Mouse (Mus musculus): ENCODE data around the gene Hoxa10. TPM values are rescaled to one million over a fixed set of nuclear protein-coding genes. Genes with fewer than 3 reads are reported as not detected.

Gene Hoxa10
- polyA plus RNA-seq, 1 experiment from 2014 or later, result not detected

DNA sequence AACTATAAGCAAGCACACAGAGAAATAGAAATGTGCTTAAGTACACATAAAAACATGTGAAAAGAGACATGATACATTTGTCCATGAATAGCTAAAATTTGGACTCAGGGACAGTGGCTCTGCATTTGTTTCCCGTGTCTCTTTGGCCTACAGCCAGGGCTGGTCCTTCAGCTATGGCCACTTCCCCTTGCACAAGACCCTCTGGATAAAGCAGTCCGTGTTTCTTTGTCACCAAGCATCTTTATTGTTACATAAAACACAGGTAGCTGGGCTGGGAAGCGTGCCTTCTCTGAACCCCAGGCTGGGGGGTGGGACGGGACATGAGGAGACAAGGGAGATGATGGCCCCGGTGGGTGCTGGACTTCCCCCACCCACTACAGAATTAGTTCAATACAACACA is 26.4 kb downstream of the Hoxa10 start:
- Histone ChIP-seq H3K4me3 (ENCODE audit: low read depth, low read length) (no peak overlapping the region), H3K4me2 (replicated peaks; ENCODE audit: low read depth, low read length) (peak overlapping the region; percentile 35; the same call in 1 of the 2 replicates), H3K27ac (ENCODE audit: low read length) (no peak overlapping the region), H3K36me3 (ENCODE audit: control insufficient read depth, insufficient read depth, low read length) (no peaks in the 10 kb centered on the region), H3K27me3 (ENCODE audit: control insufficient read depth, insufficient read depth, low read length) (peaks cover 51% of the 10 kb centered on the region), H3K9ac (replicated peaks; ENCODE audit: low read depth, low read length) (no peak overlapping the region), H3K9me3 (ENCODE audit: control insufficient read depth, low read depth, low read length) (no peaks in the 10 kb centered on the region), H3K4me1 (ENCODE audit: control insufficient read depth, insufficient read depth, low read length) (0 out of 2 replicates have a peak, but pooled peaks cover 4% of the 10 kb centered on the region)
- no peak for ATAC-seq (ENCODE audit: insufficient number of reproducible peaks, insufficient read depth, low FRiP score, low read depth)
- WGBS, result 21% methylated on average over 5 of the region's 5 CpGs

GRCm38 (mm10) chr6:52213119-52213986 is 27.3 kb downstream of the Hoxa10 start, which contains the start of the genes Hoxa3 and Gm28308:
Gene Hoxa3 (minus strand): TSS chr6:52213336.
Gene Gm28308 (minus strand): TSS chr6:52213339.
- 0 out of 2 replicates have a peak, but pooled peaks have one; percentile 29 for ATAC-seq (ENCODE audit: insufficient number of reproducible peaks, insufficient read depth, low FRiP score, low read depth)

DNA sequence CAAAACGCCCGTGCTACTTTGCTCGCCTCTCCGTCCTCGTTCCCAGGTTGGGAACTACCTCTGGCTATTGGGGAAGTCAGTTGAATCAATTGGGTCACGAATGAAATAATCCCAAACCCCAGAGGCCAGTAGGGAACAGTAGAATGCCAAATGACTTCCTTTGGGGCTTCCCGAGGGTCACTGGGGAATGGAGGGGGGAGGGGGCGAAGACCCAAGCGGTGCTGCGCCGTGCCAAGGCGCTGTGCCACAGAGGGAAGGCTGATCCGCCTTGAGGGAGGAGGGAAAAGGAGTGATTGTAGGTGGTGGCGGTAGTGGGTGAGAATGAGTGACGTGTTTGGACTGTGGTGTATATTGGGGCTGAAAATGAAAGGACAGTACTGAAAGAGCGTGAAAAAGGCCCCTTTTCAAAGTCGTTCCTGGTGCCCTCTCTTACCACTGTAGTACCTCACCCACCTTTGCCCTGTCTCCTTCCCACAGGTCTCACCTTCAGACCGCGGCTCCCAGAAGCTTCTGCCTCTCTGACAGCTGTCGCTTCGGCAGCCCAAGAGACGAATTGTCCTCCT is 28.0 kb downstream of the Hoxa10 start:
- peak overlapping the region; percentile 78 for H3K4me2 ChIP-seq (replicated peaks; ENCODE audit: low read depth, low read length)
- no peak for ATAC-seq (ENCODE audit: insufficient number of reproducible peaks, insufficient read depth, low FRiP score, low read depth)
- H3K27me3 ChIP-seq (ENCODE audit: control insufficient read depth, insufficient read depth, low read length), result peaks cover 36% of the 10 kb centered on the region
- peak overlapping the region; percentile 47 for H3K4me3 ChIP-seq (ENCODE audit: low read depth, low read length)
- 3% methylated on average over 22 of the region's 22 CpGs for WGBS
- peak overlapping the region; percentile 84 for H3K27ac ChIP-seq (ENCODE audit: low read length)
- H3K9ac ChIP-seq (replicated peaks; ENCODE audit: low read depth, low read length), result peak overlapping the region; percentile 62
- 0 out of 2 replicates have a peak, but pooled peaks cover 2% of the 10 kb centered on the region for H3K4me1 ChIP-seq (ENCODE audit: control insufficient read depth, insufficient read depth, low read length)
- H3K36me3 ChIP-seq (ENCODE audit: control insufficient read depth, insufficient read depth, low read length), result no peaks in the 10 kb centered on the region
- H3K9me3 ChIP-seq (ENCODE audit: control insufficient read depth, low read depth, low read length), result no peaks in the 10 kb centered on the region

More at GRCm38 (mm10) chr6:52213119-52213986, 27.3 kb downstream of the Hoxa10 start, which contains the start of the genes Hoxa3 and Gm28308:
- peak within 1 kb of the TSS; percentile 78 for H3K4me2 ChIP-seq (replicated peaks; ENCODE audit: low read depth, low read length)
- peaks cover 42% of the 10 kb centered on the region for H3K27me3 ChIP-seq (ENCODE audit: control insufficient read depth, insufficient read depth, low read length)
- H3K9ac ChIP-seq (replicated peaks; ENCODE audit: low read depth, low read length), result peak within 1 kb of the TSS; percentile 62
- H3K27ac ChIP-seq (ENCODE audit: low read length), result peak within 1 kb of the TSS; percentile 84
- H3K4me3 ChIP-seq (ENCODE audit: low read depth, low read length), result peak within 1 kb of the TSS; percentile 47
- H3K36me3 ChIP-seq (ENCODE audit: control insufficient read depth, insufficient read depth, low read length), result no peaks in the 10 kb centered on the region
- 4% methylated on average over 38 of the region's 38 CpGs for WGBS
- H3K9me3 ChIP-seq (ENCODE audit: control insufficient read depth, low read depth, low read length), result no peaks in the 10 kb centered on the region
- H3K4me1 ChIP-seq (ENCODE audit: control insufficient read depth, insufficient read depth, low read length), result 0 out of 2 replicates have a peak, but pooled peaks cover 4% of the 10 kb centered on the region

- Histone ChIP-seq H3K36me3 (ENCODE audit: control insufficient read depth, insufficient read depth, low read length) (no peaks in the 10 kb centered on the region), H3K4me1 (ENCODE audit: control insufficient read depth, insufficient read depth, low read length) (no peaks in the 10 kb centered on the region), H3K9me3 (ENCODE audit: control insufficient read depth, low read depth, low read length) (no peaks in the 10 kb centered on the region), H3K4me2 (replicated peaks; ENCODE audit: low read depth, low read length) (peak overlapping the region; percentile 78), H3K27me3 (ENCODE audit: control insufficient read depth, insufficient read depth, low read length) (peaks cover 36% of the 10 kb centered on the region), H3K4me3 (ENCODE audit: low read depth, low read length) (peak overlapping the region; percentile 47), H3K27ac (ENCODE audit: low read length) (peak overlapping the region; percentile 84; the same call in 1 of the 2 replicates), H3K9ac (replicated peaks; ENCODE audit: low read depth, low read length) (peak overlapping the region; percentile 62)
- ATAC-seq (ENCODE audit: insufficient number of reproducible peaks, insufficient read depth, low FRiP score, low read depth), result no peak
- 5% methylated on average over 13 of the region's 13 CpGs for WGBS
Observed at GRCm38 (mm10) chr6:52211961-52212360, 28.7 kb downstream of the Hoxa10 start.

DNA sequence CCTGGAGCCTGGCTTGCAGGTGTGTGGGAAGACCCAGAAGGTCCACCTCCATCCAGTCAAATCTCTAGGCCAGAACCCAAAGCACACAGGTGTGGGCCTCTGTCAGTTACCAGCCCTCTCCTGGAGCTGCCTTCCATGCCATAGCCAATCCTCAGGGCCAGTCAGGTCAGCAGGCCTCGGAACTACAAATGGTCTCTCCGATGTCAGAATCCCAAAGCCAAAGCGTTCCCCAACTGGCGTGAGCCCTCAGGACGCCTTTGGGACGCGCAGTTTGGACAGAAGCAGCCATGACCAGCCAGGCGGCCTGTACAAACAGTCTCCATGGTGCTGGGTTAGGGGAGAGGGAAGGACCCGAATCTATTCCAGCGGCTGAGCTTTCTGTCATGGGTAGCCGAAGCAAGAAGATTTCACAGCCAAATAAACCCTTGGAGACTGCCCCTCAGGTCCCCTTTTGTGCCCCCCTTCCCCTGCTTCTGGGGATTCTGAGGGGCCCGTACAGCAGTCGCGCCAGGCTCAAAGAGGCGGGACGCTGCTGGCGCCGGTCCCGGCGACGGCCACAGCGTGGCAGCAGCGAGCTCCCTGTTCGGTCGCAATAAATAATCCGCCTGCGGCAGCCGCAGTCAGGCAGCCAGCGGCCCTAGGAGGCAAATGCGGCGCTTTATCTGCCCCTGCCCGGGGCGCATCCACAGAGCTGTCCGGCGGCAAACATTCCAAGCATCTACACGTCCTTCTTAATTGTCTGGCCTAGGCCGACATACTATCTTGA is 29.3 kb downstream of the Hoxa10 start:
- peak overlapping the region; percentile 84; the same call in 1 of the 2 replicates for H3K27ac ChIP-seq (ENCODE audit: low read length)
- peaks cover 36% of the 10 kb centered on the region for H3K27me3 ChIP-seq (ENCODE audit: control insufficient read depth, insufficient read depth, low read length)
- peak; percentile 19; the same call in 1 of the 2 replicates for ATAC-seq (ENCODE audit: insufficient number of reproducible peaks, insufficient read depth, low FRiP score, low read depth)
- H3K9me3 ChIP-seq (ENCODE audit: control insufficient read depth, low read depth, low read length), result no peaks in the 10 kb centered on the region
- H3K9ac ChIP-seq (replicated peaks; ENCODE audit: low read depth, low read length), result peak overlapping the region; percentile 62
- H3K4me1 ChIP-seq (ENCODE audit: control insufficient read depth, insufficient read depth, low read length), result no peaks in the 10 kb centered on the region
- peak overlapping the region; percentile 47 for H3K4me3 ChIP-seq (ENCODE audit: low read depth, low read length)
- H3K36me3 ChIP-seq (ENCODE audit: control insufficient read depth, insufficient read depth, low read length), result no peaks in the 10 kb centered on the region
- 2% methylated on average over 37 of the region's 37 CpGs for WGBS
- H3K4me2 ChIP-seq (replicated peaks; ENCODE audit: low read depth, low read length), result peak overlapping the region; percentile 78

DNA sequence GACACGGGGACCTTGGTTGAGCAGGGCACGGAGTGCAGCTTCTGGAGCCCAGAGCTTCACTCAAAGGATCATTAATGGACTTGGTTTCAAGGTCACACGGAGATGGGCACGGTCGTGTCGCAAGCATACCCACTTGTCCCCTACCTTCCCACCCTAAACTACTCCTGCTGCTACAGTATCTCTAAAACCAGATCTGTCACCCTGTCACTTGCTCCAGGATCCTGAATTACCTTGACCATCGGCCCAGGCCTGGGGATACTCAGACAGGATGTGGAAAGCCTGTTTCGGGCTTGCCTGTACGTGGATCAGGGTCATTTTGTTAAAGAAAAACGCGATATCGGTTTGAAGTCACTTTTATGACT is 31.0 kb downstream of the Hoxa10 start:
- ATAC-seq (ENCODE audit: insufficient number of reproducible peaks, insufficient read depth, low FRiP score, low read depth), result no peak
- no peaks in the 10 kb centered on the region for H3K36me3 ChIP-seq (ENCODE audit: control insufficient read depth, insufficient read depth, low read length)
- H3K9ac ChIP-seq (replicated peaks; ENCODE audit: low read depth, low read length), result peak overlapping the region; percentile 18
- peaks cover 3% of the 10 kb centered on the region; the same call in 1 of the 2 replicates for H3K4me1 ChIP-seq (ENCODE audit: control insufficient read depth, insufficient read depth, low read length)
- peak overlapping the region; percentile 47 for H3K4me3 ChIP-seq (ENCODE audit: low read depth, low read length)
- 23% methylated on average over 12 of the region's 12 CpGs for WGBS
- peaks cover 24% of the 10 kb centered on the region for H3K27me3 ChIP-seq (ENCODE audit: control insufficient read depth, insufficient read depth, low read length)
- H3K27ac ChIP-seq (ENCODE audit: low read length), result peak overlapping the region; percentile 71; the same call in 1 of the 2 replicates
- H3K4me2 ChIP-seq (replicated peaks; ENCODE audit: low read depth, low read length), result peak overlapping the region; percentile 78
- no peaks in the 10 kb centered on the region for H3K9me3 ChIP-seq (ENCODE audit: control insufficient read depth, low read depth, low read length)

DNA sequence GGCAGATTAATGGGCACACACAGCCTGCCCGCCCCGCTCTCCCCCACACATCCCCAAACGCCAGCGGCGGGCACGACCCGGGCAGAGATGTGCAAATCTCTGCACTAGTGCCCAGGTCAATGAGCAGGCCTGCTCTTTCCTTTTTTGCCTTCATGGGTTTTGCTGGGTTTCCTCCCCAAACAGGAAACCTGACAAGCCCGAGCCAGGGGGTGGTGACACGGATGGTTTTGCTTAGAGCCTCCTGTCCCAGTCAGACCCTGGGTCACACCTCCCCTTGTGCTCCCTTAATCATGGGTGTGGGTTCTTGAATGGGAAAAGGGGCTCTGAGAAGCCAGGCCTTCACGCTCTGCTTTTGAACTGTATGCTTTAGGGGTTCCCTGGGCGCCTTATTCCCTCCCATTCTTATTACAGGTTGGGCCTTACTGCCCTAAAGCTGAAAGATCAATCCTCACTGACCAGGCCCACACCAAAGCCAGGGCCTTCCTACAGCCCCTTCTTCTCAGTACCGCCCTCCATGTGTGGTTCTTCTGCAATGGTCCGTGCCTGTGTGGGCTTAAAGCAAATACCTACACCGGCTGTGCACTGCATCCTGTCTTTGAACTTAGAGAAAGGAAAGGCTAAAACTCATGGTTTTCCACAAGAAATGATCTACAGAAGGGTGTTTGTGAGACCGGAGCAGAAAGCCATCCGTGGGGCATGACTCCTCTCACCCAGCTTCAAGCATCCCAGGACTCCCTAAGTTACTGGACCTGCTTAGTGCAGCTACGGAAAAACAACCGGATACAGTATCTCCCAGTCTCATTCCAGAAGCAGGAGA is 31.6 kb downstream of the Hoxa10 start:
- Histone ChIP-seq H3K9me3 (ENCODE audit: control insufficient read depth, low read depth, low read length) (no peaks in the 10 kb centered on the region), H3K36me3 (ENCODE audit: control insufficient read depth, insufficient read depth, low read length) (no peaks in the 10 kb centered on the region), H3K4me1 (ENCODE audit: control insufficient read depth, insufficient read depth, low read length) (peaks cover 3% of the 10 kb centered on the region; the same call in 1 of the 2 replicates), H3K4me2 (replicated peaks; ENCODE audit: low read depth, low read length) (peak overlapping the region; percentile 78), H3K4me3 (ENCODE audit: low read depth, low read length) (peak overlapping the region; percentile 47), H3K27me3 (ENCODE audit: control insufficient read depth, insufficient read depth, low read length) (peaks cover 20% of the 10 kb centered on the region), H3K27ac (ENCODE audit: low read length) (peak overlapping the region; percentile 71; the same call in 1 of the 2 replicates), H3K9ac (replicated peaks; ENCODE audit: low read depth, low read length) (peak overlapping the region; percentile 18)
- ATAC-seq (ENCODE audit: insufficient number of reproducible peaks, insufficient read depth, low FRiP score, low read depth), result no peak
- 13% methylated on average over 18 of the region's 18 CpGs for WGBS

All from stomach, embryonic 14.5 days (tissue).